Mouse (Mus musculus) stomach, embryonic 15.5 days (tissue): Measurements from ENCODE around the gene Map3k1. TPM values are rescaled to one million over a fixed set of nuclear protein-coding genes. Genes with fewer than 3 reads are reported as not detected.

Source experiments
- ATAC-seq: fragments of 200-750 bp; cut with Nextera tagmentation; 2 replicates; pipeline ENCODE4 v1.8.0; 2017; ENCODE audit warnings: low read depth, moderate number of reproducible peaks, moderate TSS enrichment; ENCODE audit not compliant: insufficient read depth, low FRiP score
- H3K27ac ChIP-seq: fragments of 300-500 bp; sonication (generic); 2 replicates; pipeline ENCODE4 v1.5.1; 2015; ENCODE audit warnings: mild to moderate bottlenecking, inconsistent platforms
- H3K27me3 ChIP-seq: fragments of 300-500 bp; sonication (generic); replicated peaks from 2 replicates; pipeline ENCODE4 v1.6.1; 2015; ENCODE audit warnings: inconsistent platforms
- H3K36me3 ChIP-seq: fragments of 300-500 bp; sonication (generic); 2 replicates; pipeline ENCODE4 v1.6.1; 2015; ENCODE audit warnings: inconsistent platforms
- H3K4me1 ChIP-seq: fragments of 300-500 bp; sonication (generic); 2 replicates; pipeline ENCODE4 v1.6.1; 2015; ENCODE audit warnings: inconsistent platforms
- H3K4me2 ChIP-seq: fragments of 300-500 bp; sonication (generic); 2 replicates; pipeline ENCODE4 v1.6.1; 2015; ENCODE audit warnings: mild to moderate bottlenecking, inconsistent platforms
- H3K4me3 ChIP-seq: fragments of 300-500 bp; sonication (generic); replicated peaks from 2 replicates; pipeline ENCODE4 v1.5.1; 2015; ENCODE audit warnings: inconsistent platforms
- H3K9ac ChIP-seq: fragments of 300-500 bp; sonication (generic); 2 replicates; pipeline ENCODE4 v1.6.1; 2015; ENCODE audit warnings: inconsistent platforms
- H3K9me3 ChIP-seq: fragments of 300-500 bp; sonication (generic); 2 replicates; pipeline ENCODE4 v1.6.1; 2016; ENCODE audit warnings: inconsistent platforms
- WGBS: fragments of 180-500 bp; shearing (Covaris S2); methylation state at CpG from one replicate; pipeline ENCODE4 v1.1.7; 2015; 5-methylcytosine and 5-hydroxymethylcytosine counted together
- polyA plus RNA-seq: library from polyadenylated mRNA; unstranded; fragments of >200 nt; fragmentation: Nextera tagmentation; extraction: Ambion mirVana; gene quantifications from 2 replicates; pipeline ENCODE4 v1.2.1, GENCODE M21; 2015

Gene Map3k1
- polyA plus RNA-seq, 1 experiment from 2014 or later: 21.3 TPM

DNA sequence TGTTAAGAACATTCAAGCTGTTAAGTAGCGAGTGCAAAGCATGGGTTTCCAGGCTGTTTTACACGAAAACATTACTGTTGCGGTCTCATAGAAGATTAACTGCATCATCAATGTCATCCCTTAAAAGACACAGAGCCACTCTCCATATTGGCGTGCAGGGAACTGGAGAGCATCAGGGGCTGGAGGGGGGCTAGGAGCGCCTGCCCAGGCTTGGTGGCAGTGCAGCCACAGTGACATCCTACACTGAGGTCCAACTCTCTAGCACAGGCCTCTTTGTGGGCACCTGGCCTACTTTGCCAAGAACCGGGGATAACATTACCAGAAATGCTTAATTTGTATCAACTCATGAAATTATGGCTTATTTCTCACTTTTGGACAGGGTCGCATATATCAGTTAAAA is 22.2 kb downstream of the Map3k1 start:
- no peaks in the 10 kb centered on the region for H3K9me3 ChIP-seq
- H3K4me2 ChIP-seq: no peak overlapping the region
- H3K27ac ChIP-seq: no peak overlapping the region
- H3K36me3 ChIP-seq: 0 out of 2 replicates have a peak, but pooled peaks cover 5% of the 10 kb centered on the region
- H3K4me3 ChIP-seq: no peak overlapping the region
- ATAC-seq: no peak
- H3K27me3 ChIP-seq: no peaks in the 10 kb centered on the region
- H3K4me1 ChIP-seq: peaks cover 38% of the 10 kb centered on the region
- 91% methylated on average over 7 of the region's 7 CpGs for WGBS
- H3K9ac ChIP-seq: no peak overlapping the region

DNA sequence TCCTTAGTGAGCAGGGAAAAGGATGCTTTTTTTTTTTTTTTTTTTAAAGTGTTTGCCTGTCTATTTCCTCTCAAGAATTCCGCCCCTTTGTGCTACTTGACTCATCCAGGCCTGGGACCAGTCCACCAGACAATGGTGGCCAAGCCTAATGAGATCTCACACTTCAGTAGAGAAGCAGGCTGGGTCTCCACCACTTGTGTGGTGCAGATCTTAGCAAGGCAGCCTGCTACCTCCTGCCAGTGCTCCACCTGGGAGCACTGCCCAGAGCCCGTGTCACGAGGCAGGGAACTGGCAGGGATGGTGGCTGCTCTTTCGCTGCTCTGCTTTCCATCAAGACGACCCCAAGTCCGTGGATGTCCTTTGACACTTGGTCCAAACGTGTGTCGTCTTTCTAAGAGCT is 25.3 kb downstream of the Map3k1 start:
- H3K9me3 ChIP-seq: no peaks in the 10 kb centered on the region
- H3K9ac ChIP-seq: no peak overlapping the region
- H3K27ac ChIP-seq: no peak overlapping the region
- ATAC-seq: no peak
- WGBS: 64% methylated on average over 8 of the region's 8 CpGs
- no peak overlapping the region for H3K4me3 ChIP-seq
- no peaks in the 10 kb centered on the region for H3K27me3 ChIP-seq
- H3K4me1 ChIP-seq: peaks cover 19% of the 10 kb centered on the region
- no peak overlapping the region for H3K4me2 ChIP-seq
- H3K36me3 ChIP-seq: 0 out of 2 replicates have a peak, but pooled peaks cover 5% of the 10 kb centered on the region

DNA sequence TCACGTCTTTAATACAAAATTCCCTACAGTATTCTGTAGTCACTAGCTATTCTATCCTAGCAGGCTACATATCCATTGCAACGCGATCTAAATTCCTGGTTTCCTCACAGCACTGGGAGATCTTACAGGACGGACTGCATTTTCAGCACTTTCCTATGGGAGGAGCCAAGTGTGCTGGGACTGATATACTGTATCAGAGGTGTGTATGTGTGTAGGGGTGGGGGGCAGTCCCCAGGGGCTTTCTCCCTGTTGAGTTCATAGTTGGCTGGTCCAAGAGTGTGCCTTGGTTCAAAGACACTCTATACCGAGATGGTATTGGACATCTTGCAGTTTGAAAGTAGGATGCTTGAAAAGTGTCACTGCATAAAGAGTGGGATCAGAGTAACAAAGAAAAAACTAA is 29.3 kb downstream of the Map3k1 start:
- peaks cover 16% of the 10 kb centered on the region; the same call in 1 of the 2 replicates for H3K36me3 ChIP-seq
- H3K27ac ChIP-seq: no peak overlapping the region
- ATAC-seq: no peak
- H3K4me1 ChIP-seq: peaks cover 19% of the 10 kb centered on the region
- H3K27me3 ChIP-seq: no peaks in the 10 kb centered on the region
- H3K9me3 ChIP-seq: no peaks in the 10 kb centered on the region
- H3K9ac ChIP-seq: no peak overlapping the region
- H3K4me3 ChIP-seq: no peak overlapping the region
- WGBS: 68% methylated on average over 5 of the region's 5 CpGs
- H3K4me2 ChIP-seq: no peak overlapping the region

GRCm38 (mm10) chr13:111778606-111779005 is 30.2 kb downstream of the Map3k1 start:
- H3K4me3 ChIP-seq: no peak overlapping the region
- no peak for ATAC-seq
- no peak overlapping the region for H3K4me2 ChIP-seq
- no peaks in the 10 kb centered on the region for H3K27me3 ChIP-seq
- H3K9ac ChIP-seq: no peak overlapping the region
- WGBS: 55% methylated on average over 6 of the region's 6 CpGs
- peaks cover 19% of the 10 kb centered on the region for H3K4me1 ChIP-seq
- peaks cover 18% of the 10 kb centered on the region; the same call in 1 of the 2 replicates for H3K36me3 ChIP-seq
- H3K27ac ChIP-seq: no peak overlapping the region
- H3K9me3 ChIP-seq: no peaks in the 10 kb centered on the region

GRCm38 (mm10) chr13:111777865-111778264 is 30.9 kb downstream of the Map3k1 start:
- Histone ChIP-seq H3K4me1 (peaks cover 19% of the 10 kb centered on the region), H3K36me3 (peaks cover 21% of the 10 kb centered on the region; the same call in 1 of the 2 replicates), H3K9me3 (no peaks in the 10 kb centered on the region), H3K9ac (no peak overlapping the region), H3K4me3 (no peak overlapping the region), H3K27ac (no peak overlapping the region), H3K4me2 (no peak overlapping the region), H3K27me3 (no peaks in the 10 kb centered on the region)
- no peak for ATAC-seq
- WGBS: 69% methylated on average over 10 of the region's 10 CpGs

DNA sequence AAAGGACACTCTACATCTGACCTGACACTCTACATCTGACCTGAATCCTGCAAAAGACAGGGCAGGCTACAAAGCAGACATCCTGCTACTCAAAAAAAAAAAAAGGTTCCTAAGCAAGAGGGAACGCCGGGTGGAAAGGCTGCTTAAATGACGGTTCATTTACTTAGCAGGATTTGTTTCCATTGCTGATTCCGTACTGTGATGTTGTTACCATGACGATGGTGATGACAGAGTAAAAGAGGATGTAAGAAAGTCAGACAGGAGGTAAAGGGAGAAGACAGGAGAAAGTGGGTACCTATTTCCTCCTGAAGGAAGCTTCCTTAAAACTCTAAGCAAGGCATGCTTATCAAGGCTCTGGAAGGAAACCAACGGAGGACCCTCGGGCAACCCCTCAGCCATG is 31.6 kb downstream of the Map3k1 start:
- no peak overlapping the region for H3K9ac ChIP-seq
- no peak overlapping the region for H3K27ac ChIP-seq

GRCm38 (mm10) chr13:111772075-111772474 is 36.7 kb downstream of the Map3k1 start:
- peaks cover 51% of the 10 kb centered on the region for H3K36me3 ChIP-seq
- no peaks in the 10 kb centered on the region for H3K27me3 ChIP-seq
- no peak overlapping the region for H3K4me3 ChIP-seq
- WGBS: 88% methylated on average over 8 of the region's 8 CpGs
- ATAC-seq: no peak
- H3K9ac ChIP-seq: no peak overlapping the region
- H3K9me3 ChIP-seq: no peaks in the 10 kb centered on the region
- H3K4me1 ChIP-seq: no peaks in the 10 kb centered on the region
- no peak overlapping the region for H3K4me2 ChIP-seq
- H3K27ac ChIP-seq: no peak overlapping the region

More for the DNA sequence above, 31.6 kb downstream of the Map3k1 start:
- H3K27me3 ChIP-seq: no peaks in the 10 kb centered on the region
- H3K9me3 ChIP-seq: no peaks in the 10 kb centered on the region
- peaks cover 20% of the 10 kb centered on the region; the same call in 1 of the 2 replicates for H3K36me3 ChIP-seq
- no peak for ATAC-seq
- peaks cover 19% of the 10 kb centered on the region for H3K4me1 ChIP-seq
- H3K4me3 ChIP-seq: no peak overlapping the region
- no peak overlapping the region for H3K4me2 ChIP-seq
- WGBS: 47% methylated on average over 7 of the region's 7 CpGs

- no peaks in the 10 kb centered on the region for H3K4me1 ChIP-seq
- no peaks in the 10 kb centered on the region for H3K27me3 ChIP-seq
- peaks cover 57% of the 10 kb centered on the region for H3K36me3 ChIP-seq
- no peak overlapping the region for H3K27ac ChIP-seq
- no peaks in the 10 kb centered on the region for H3K9me3 ChIP-seq
- ATAC-seq: no peak
- no peak overlapping the region for H3K9ac ChIP-seq
- H3K4me3 ChIP-seq: no peak overlapping the region
- H3K4me2 ChIP-seq: no peak overlapping the region
- 54% methylated on average over 7 of the region's 7 CpGs for WGBS
Observed at GRCm38 (mm10) chr13:111771232-111771631, 37.6 kb downstream of the Map3k1 start.

DNA sequence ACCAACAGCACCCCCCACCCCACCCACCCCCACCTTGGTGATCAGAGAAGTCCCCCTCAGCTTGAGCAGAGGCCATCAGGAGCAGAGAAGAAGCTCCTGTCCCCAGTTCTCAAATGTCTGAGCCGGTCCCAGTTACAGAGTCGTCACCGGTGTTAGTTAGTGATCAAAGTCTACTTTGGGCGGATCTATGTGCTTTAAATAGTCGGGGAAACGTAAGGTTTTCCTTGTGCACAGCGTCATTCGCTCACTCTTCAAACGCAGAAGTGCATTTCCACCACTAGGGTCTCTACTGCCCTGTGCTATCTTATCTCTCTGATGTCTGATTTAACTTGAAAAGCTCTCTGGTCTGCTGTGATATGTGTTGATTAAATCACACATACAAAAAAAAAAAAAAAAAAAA is 38.0 kb downstream of the Map3k1 start:
- Histone ChIP-seq H3K4me3 (no peak overlapping the region), H3K9ac (no peak overlapping the region), H3K9me3 (no peaks in the 10 kb centered on the region), H3K36me3 (peaks cover 56% of the 10 kb centered on the region), H3K4me1 (no peaks in the 10 kb centered on the region), H3K27ac (no peak overlapping the region), H3K4me2 (no peak overlapping the region), H3K27me3 (no peaks in the 10 kb centered on the region)
- ATAC-seq: no peak
- WGBS: 84% methylated on average over 9 of the region's 9 CpGs

DNA sequence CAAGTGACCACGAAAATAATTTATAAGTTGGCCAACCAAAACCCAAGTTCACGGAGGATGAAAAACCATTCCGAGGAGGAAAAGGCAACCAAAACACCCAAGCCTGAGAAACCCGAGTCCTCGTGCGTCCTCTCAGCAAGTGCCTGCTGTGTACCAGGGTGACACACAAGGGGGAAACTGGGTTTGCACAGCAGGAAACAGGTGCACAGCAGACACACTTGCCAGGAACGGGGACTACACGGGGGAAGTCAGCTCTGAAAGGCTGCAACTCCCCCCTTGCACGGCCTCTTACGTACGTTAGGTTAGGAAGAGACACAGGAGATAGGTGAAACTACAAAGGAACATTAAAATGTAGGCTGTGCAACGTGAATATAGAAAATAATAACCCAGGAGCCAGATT is 46.3 kb downstream of the Map3k1 start:
- Histone ChIP-seq H3K4me3 (no peak overlapping the region), H3K27ac (no peak overlapping the region), H3K4me2 (no peak overlapping the region), H3K9ac (no peak overlapping the region), H3K9me3 (no peaks in the 10 kb centered on the region), H3K36me3 (peaks cover 73% of the 10 kb centered on the region), H3K27me3 (no peaks in the 10 kb centered on the region), H3K4me1 (no peaks in the 10 kb centered on the region)
- ATAC-seq: no peak
- 88% methylated on average over 12 of the region's 12 CpGs for WGBS

DNA sequence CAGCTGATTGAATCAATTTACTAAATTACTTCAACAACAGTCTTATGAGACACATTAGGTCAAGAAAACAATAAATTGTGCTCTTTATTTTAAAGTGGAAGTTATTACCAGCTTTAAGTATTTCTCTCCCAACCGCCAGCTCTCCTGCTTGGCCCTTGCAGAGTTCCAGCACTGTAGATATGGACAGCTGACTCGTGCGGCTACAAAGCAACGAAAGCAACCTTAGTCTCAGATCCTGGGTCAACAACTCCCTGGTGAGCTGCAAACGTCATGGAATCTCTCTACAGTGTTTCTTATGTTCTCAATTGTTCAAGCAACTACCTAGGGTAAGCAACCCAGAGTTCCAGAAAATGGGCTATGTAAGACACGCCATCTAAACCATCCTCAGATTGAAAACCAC is 51.8 kb downstream of the Map3k1 start:
- Histone ChIP-seq H3K9ac (no peak overlapping the region), H3K27me3 (no peaks in the 10 kb centered on the region), H3K9me3 (no peaks in the 10 kb centered on the region), H3K36me3 (peaks cover 84% of the 10 kb centered on the region), H3K4me1 (no peaks in the 10 kb centered on the region), H3K4me2 (no peak overlapping the region), H3K4me3 (no peak overlapping the region), H3K27ac (no peak overlapping the region)
- WGBS: 90% methylated on average over 6 of the region's 6 CpGs
- ATAC-seq: no peak

GRCm38 (mm10) chr13:111755937-111756336 is 52.9 kb downstream of the Map3k1 start:
- no peaks in the 10 kb centered on the region for H3K9me3 ChIP-seq
- peaks cover 88% of the 10 kb centered on the region for H3K36me3 ChIP-seq
- H3K4me1 ChIP-seq: no peaks in the 10 kb centered on the region
- H3K27ac ChIP-seq: no peak overlapping the region
- no peaks in the 10 kb centered on the region for H3K27me3 ChIP-seq
- 97% methylated on average over 15 of the region's 15 CpGs for WGBS
- H3K4me2 ChIP-seq: no peak overlapping the region
- ATAC-seq: no peak
- H3K4me3 ChIP-seq: no peak overlapping the region
- no peak overlapping the region for H3K9ac ChIP-seq

GRCm38 (mm10) chr13:111755377-111755776 is 53.4 kb downstream of the Map3k1 start:
- no peak overlapping the region for H3K9ac ChIP-seq
- ATAC-seq: no peak
- peaks cover 86% of the 10 kb centered on the region for H3K36me3 ChIP-seq
- H3K27ac ChIP-seq: no peak overlapping the region
- H3K4me3 ChIP-seq: no peak overlapping the region
- H3K4me2 ChIP-seq: no peak overlapping the region
- no peaks in the 10 kb centered on the region for H3K9me3 ChIP-seq
- WGBS: 97% methylated on average over 18 of the region's 18 CpGs
- H3K27me3 ChIP-seq: no peaks in the 10 kb centered on the region
- no peaks in the 10 kb centered on the region for H3K4me1 ChIP-seq
